Mouse (Mus musculus) gonadal fat pad, adult 2 months (tissue): ENCODE data around the gene Hipk4. TPM values are rescaled to one million over a fixed set of nuclear protein-coding genes. Genes with fewer than 3 reads are reported as not detected.

ENCODE experiments used
- DNase-seq: peaks from one replicate; pipeline ENCODE4 v3.0.0-alpha.2; 2012; ENCODE audit warnings: low read depth
- polyA plus RNA-seq: library from polyadenylated mRNA; depleted of rRNA; stranded (reverse); fragments of >200 nt; gene quantifications from 2 replicates; pipeline ENCODE4 v1.2.3, GENCODE M21; 2012

Gene Hipk4
- polyA plus RNA-seq, 1 experiment, result 1.3 TPM

DNA sequence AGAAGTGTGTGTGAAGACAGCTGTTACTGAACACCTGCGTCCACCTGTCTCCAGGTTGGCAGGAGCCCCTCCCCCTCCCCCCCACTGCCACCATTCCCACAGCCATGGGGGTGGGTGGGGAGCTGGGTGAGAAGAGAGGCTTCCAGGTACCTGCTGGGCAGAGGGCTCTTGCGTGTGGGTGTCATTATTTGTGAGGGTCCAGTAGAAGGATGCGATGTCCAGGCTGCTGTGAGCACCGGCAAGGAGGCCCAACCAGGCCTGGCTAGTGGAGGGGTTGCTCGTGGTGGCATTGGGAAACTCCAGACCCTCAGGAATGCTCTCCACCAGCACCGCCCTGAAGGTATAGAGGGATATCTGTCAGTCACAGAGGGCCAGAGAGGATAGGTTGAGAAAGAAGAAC is 17.9 kb downstream of the Hipk4 start:
- no peak for DNase-seq

DNA sequence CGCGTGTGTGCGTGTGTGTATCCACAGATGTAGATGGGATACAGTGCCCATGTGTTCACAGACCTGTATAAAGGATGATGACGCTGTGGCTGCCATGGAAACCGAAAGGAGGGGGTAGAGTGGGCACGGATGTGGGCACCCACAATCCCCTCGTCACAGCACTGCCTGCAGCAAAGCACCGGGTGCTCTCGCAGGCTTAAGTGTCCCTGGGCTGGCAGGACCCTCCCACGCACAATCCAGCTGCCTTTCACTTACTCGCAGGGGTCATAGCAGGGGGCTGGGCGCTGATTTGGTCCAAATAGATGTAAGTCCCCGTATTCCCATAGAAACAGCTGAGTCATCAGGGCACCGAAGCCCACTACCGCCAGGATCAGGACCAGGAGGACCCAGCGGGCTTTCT is 18.4 kb downstream of the Hipk4 start:
- DNase-seq, result no peak

DNA sequence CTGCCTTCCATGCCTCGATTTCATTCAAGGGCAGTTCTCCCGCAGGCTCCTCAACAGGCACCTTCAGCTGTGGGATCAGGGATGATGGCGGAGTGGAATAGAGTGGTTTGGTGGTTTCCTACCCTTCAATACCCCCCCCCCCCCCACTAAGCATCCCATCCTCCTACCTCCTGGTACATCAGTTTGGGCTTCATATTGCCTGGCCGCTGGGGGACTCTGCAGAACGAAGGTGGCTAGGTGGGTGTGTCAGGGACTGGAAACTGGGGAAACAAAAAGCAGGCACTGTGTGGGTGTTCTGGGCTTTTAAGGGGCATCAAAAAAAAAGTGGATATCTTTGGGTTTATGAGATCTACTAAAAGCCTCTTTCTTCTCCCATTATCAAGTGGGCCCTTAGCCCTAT is 18.9 kb downstream of the Hipk4 start:
- no peak for DNase-seq

DNA sequence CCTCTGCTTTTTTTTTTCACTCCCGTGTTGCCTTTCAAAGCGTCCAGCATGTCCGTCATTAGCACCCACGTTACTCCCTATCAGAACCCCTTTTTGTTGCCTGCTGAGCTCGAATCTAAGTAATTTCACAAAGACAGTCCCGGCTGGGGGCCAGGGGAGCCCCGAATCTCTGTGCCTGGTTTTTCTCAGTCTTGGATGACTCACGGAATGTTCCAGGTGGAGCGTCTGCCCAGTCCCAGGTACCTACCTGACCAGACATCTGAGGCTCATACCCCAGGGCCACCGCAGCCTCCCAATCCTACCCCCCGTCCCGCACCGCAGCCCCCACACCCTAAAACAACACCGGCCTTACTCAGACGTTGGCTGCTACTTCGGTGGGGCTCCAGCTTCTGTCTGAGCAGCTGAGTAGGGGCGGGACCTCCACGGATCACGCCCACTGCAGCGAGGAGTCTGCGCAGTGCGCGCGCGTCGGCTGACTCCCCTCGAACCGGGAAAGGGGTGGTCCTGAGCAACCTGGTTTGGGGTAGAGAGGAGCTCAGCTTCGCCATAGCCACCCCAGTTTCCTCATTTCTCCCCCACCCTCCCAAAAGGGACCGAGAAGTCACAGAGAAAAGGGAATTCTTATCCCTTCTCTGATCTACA is 19.4 kb downstream of the Hipk4 start:
- no peak for DNase-seq

DNA sequence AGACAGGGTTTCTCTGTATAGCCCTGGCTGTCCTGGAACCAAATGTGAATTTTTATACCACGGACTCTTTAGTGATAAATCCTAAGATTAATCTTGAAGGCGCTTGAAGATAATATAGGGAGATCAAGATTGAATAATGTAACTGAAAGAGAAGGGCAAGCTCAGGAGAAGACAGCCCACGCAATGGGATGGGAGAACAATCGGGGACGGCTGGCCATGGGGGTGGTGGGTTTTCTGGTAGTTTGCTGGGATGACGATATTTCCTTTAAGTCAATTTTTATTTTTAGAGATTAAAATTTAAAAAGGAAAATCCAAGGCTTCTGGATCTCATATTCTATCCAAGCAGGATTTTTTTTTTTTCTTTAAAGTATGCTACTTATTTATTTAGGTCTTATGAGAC is 20.0 kb downstream of the Hipk4 start:
- no peak for DNase-seq

DNA sequence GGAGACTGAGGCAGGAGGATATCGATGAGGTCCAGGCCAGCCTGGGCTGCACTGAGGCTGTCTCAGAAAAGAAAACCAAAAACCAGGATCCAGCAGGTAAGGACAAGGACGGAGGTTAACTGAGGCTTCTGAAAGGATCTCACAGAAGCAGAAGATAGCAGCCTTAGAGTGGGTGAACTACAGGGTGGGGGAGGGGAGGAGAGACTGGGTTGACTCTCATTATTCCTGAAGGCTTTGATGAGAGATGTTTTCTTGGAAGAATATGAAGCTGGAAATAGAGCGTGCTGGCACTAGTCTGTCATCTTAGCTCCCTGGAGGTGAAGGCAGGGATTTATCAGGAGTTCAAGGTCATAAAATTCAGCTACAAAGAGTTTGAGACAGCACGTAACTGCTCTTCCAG is 20.8 kb downstream of the Hipk4 start:
- DNase-seq, result no peak

DNA sequence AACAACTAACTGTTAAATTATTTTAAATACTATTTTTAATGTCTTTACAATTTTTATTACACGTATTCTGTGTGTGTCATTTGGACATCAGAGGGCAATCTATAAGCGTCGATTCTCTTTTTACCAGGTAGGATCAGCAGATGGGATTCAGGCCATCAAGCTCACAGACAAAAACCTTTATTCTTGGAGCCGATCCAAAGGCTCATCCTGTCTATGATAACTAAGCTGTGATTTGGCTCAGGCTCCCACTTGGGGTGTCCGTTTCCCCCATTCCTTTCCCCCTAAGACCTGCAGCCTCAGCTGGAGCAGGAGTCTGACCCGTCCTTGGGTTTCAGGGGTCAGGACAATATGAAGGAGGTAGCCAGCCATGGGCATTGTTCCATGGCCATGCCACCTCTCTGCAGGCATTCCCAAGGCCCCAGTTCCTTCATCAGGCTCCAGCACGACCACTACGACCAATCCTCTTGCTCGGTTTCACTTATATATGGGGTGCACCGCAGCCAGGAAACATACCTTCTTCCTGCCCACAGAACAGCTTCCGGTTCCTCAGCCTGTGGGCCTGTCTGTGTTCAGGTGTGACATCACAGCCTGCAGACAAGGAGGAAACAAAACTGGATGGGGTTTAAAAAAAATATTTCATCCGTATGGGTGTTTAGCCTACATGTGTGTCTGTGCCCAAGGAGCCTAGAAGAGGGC is 21.8 kb downstream of the Hipk4 start:
- no peak for DNase-seq

DNA sequence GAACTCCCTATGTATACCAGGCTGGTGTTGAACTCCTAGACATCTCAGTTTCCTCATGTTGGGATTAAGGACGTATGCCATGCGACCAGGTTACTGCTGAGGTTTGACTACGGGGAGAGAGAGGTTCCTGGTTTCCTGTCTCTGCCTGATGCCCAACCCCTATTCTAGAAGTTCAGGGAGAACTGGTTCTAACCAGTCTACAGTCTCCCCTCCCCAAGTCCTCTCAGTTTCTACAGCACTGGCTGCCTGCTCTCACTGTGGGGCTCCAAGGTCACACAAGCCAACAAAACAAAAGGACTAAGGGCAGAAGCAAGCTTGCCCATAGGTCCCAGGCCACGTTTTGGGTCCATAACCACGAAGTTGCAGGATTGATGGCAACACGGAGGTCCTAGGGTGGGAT is 26.5 kb downstream of the Hipk4 start:
- no peak for DNase-seq

DNA sequence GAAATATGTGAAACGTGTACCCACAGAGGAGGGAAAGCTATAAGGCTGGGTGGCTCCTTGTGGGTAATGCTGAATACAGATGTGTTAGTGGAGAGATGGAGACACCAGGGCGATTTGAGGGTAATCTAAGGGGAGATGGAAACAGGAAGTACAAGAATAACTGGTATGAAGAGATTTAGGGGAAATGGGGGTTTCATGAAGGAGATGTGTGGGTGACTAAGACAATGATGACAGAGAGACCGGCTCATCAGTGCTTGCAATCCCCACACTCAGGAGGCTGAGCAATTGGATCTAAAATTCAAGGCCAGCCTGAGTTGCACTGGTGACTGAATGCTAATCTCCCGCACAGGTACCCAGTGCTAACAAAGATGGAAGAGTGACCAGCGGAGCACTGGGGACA is 29.0 kb downstream of the Hipk4 start:
- no peak for DNase-seq

DNA sequence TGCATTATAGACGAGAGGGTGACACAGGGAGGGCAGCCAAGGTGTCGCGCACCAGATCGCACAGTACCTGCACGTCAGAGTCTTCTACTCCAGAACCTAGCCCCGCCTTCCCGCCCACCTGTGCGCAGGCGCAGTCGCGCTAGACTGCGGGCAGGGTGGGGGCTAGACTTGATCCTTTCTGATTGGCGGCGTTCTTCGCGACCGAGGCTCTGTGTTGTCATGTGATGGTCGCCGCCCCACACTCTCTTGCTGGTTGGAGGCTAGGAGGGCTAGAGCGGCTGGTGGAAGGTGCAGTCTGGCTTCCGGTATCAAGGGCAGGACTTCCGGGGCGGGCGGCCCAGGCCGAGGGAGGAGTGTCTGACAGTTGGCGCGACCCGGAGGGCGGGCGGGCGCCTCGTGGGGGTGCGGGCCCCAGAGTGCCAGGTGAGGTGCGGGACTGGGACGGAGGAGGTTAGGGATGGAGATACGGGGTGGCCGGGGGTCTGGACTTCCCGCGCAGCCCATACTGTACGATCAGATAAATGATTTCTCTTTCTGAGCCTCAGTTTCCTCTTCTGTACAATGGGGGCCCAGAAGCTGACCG is 30.0 kb downstream of the Hipk4 start, which contains the start of the genes Pld3 and 2310022A10Rik:
Pld3 (minus strand) TSS at position 288 of the 583 bp plus-strand sequence.
2310022A10Rik (plus strand) TSS at position 303 of the 583 bp plus-strand sequence.
- peak; percentile 76 for DNase-seq

DNA sequence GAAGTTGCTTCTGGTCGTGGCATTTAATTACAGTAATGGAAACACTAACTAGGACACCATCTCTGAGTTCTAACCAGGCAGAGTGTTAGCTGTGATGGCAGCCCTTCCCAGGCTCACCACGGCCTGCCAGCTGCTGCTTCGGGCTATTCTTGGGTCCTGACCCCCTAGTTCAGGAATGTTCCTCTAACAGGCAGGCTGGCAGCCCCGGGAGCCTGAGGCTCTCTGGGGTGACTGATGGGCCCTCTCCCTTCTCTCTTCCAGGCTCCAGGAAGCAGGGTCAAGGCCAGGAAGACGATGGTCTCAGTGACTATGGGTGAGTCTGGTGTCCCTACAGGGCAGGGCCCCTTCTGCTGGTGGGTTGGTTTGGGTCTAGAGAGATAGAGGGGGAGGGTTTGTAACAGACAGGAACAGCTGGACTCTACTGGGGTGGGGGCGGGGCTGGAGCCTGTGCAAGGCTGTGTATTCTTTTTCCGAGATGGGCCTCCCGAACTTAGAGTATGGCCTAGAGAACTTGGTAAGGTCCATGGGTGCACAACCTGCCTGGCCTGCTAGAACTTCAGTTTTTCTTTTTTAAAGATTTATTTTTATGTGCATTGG is 37.3 kb downstream of the Hipk4 start:
- no peak for DNase-seq

DNA sequence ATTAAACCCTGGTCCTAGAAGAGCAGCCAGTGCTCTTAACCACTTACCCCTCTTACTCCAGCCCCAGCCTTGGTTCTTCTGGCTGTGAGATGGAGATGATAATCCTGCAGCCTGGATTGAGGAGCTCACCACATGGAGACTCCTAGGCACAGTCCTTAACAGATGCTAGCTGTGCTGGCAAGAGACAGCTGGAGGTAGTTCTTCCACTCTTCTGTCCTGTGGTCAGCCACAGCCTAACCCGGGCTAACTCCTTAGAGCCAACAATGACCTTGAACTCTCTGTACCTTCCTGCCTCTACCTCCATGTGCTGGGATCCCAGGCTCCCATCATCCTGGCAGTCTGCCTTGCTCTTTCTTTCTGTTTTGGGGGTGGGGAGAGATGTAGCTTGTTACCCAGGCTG is 37.9 kb downstream of the Hipk4 start:
- DNase-seq, result no peak

DNA sequence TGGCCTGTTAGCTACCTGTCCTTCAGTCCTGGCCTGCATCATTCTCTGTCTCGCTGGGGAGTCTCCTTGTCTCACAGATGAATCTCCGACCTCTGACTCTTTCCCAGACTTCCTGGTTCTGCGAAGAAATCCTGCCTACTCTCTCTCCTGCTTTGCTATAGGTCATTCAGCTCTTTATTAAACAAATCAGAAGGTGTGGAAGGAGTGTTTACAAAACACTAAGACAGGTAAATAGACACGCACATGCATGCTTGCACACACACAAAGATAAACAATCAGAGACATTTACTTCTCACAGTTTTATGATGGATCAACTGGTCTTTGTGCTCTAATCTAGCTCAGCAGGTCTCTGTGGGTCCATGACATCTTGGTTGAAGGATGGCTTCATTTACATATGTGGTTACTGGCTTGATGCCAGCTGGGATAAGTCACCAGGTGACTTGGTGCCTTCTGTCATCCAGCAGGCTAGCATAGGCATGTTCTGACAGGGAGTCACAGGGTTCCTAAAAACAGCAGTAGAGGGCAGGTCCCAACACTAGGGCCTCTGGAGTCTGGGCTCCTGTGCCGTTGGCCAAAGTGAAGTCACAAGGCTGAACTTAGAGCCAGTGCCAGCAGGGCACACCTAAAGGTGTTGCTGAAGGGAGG is 46.6 kb downstream of the Hipk4 start:
- DNase-seq, result peak; percentile 86

DNA sequence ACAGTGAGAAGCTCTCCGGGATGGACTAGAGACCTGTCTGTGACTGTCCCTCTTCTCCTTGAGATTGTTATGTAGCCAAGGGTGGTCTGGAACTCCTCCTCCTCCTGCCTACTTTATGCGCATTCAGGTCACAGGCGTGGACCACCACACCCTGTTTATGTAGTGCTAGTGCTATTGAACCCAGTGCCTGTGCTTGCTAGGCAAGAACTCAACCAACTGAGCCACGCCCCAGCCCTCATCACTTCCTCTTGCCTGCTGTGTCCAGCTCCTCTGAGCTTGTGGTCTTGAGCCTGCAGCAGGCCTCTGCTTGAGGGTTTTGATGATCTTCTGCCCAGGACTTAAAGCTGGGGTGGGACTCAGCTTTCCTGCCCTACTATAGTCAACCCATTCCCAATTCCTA is 49.1 kb downstream of the Hipk4 start:
- no peak for DNase-seq

DNA sequence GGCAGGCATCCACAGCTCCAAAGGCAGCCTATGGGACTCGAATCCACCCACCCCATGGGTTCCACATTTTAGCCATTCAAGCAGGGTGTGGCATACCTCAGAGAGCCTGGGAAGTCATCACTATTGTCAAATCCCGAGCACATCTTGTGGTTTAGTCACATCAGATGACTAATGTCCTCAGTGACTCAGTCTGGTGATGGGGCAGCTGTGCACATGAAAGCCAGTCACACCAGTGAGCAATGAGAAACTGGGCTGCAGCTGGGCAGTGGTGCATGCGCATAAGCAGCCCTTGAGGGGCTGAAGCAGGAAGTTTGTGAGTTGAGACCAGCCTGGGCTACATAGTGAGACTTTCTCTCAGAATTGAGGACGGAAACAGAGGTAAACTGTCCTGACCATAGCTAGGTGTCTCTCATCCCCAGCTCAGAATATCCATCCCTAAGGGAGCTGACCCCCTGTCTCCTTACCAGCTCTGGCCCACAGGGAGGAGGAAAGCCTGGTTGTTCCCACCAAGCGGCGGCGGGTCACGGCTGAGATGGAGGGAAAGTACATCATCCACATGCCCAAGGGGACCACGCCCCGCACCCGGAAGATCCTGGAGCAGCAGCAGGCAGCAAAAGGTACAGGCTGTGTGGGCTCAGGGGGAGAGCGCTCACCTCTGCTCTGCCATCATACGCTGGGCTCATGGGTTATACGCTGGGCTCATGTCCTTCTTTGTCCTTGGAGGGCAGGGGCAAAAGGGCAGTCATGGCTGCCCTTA is 51.2 kb downstream of the Hipk4 start:
- no peak for DNase-seq

DNA sequence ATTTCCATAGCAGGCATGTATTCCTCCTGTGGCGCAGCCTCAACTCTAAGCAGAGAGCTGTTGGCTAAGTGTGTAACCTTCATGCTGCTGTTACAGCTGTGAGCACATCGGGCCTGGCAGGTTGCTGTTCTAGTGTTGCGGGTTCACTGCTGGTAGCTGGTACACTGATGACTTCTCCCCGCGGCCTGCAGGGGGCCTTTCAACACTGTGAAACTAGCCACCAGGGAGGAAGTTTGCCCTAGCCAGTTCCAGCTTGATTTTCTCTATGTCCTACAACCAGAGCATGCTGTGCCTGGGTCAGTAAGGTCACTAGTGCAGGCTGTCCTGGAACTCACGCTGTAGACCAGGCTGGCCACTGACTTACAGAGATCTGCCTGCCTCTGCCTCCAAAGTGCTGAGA is 53.8 kb downstream of the Hipk4 start:
- no peak for DNase-seq

DNA sequence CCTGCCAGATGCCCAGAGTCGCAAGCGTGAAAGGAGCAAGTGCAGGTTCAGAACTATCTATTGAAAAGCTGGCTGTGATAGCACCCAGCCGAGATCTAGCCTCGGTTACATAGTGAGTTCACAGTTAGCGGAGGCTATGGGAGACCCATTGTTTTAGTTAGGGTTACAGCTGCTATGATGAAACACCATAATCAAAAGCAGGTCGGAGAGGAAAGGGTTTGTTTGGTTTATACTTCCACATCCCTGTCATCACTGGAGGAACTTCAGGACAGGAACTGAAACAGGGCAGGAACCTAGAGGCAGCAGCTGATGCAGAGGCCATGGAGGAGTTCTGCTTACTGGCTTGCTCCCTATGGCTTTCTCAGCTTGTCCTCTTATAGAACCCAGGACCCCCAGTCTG is 54.5 kb downstream of the Hipk4 start:
- DNase-seq, result no peak

DNA sequence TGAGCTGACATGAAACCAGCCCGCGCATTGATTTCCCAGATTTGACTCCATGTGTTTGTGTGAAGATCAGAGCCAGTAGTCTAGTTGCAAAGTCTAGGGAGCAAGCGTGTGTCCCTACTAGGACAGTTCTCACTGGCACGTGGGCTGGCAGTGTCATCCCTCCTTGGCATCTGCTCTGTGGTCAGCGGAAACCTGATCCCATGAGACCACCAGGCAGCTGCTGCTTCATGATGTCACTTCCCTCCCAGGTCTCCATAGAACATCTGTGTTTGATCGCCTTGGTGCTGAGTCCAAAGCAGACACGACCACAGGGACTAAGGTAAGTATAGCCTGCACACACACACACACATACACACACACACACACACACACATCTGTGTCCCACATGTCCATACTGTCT is 55.4 kb downstream of the Hipk4 start:
- no peak for DNase-seq

DNA sequence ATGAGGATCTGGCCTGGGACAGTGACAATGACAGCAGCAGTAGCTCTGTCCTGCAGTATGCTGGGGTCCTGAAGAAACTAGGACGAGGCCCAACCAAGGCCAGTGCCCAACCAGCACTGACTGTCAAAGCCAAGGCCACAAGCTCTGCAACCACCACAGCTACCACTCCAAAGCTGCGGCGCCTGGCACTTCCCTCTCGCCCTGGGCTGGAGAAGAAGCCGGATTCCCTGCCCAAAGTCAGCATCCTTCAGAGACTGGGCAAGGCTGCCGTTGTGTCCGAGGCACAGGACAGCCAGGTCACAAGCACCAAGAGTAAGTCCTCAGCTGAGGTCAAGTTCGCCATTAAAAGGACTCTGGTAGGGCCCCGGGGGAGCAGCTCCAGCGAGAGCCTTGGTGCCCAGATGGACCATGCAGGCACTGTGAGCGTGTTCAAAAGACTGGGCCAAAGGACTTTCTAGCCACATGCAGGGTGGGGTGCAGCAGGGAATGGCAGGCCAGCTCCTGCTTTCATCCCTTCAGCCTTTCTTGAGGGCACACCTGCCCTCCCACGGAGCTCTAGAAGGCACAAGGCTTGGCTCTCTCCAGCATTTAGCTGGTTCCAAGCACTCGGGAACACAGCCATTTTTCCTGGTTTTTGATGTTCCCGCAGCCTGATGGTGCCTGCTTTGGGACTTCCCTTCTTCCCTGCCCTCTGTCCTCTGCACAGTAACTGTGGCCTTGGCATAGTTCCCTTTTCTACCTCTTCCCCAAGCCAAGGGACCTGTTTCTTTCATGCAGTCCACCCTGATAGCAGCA is 57.5 kb downstream of the Hipk4 start:
- no peak for DNase-seq
